Mouse (Mus musculus): ENCODE results near the gene Shank2. TPM values are rescaled to one million over a fixed set of nuclear protein-coding genes. Genes with fewer than 3 reads are reported as not detected.

The Shank2 gene
- total and polyA plus RNA-seq, 2 experiments from 2014 or later, result 9.3 to 32.6 TPM

- Histone ChIP-seq H3K4me3 (ENCODE audit: low read depth, low read length) (no peak overlapping the region), H3K4me1 (ENCODE audit: insufficient read depth, low read length) (no peaks in the 10 kb centered on the region), H3K9ac (replicated peaks; ENCODE audit: low read length, poor library complexity, severe bottlenecking) (no peak overlapping the region), H3K27me3 (ENCODE audit: insufficient read depth, low read length) (no peaks in the 10 kb centered on the region), H3K9me3 (ENCODE audit: low read length) (no peaks in the 10 kb centered on the region), H3K4me2 (ENCODE audit: low read depth, low read length, poor library complexity, severe bottlenecking) (no peak overlapping the region), H3K36me3 (ENCODE audit: insufficient read depth, low read length) (peaks cover 66% of the 10 kb centered on the region), H3K27ac (ENCODE audit: low read depth, low read length) (no peak overlapping the region)
- WGBS, result 99% methylated on average over 7 of the region's 7 CpGs
- ATAC-seq (ENCODE audit: low FRiP score), result no peak
- DNase-seq (ENCODE audit: low spot score), result no peak
- no peak for TF ChIP-seq CTCF (IDR thresholded peaks at IDR 0.05)
Measured at GRCm38 (mm10) chr7:144438811-144439210, 437.1 kb downstream of the Shank2 start.

GRCm38 (mm10) chr7:144441466-144441865, 439.7 kb downstream of the Shank2 start:
- no peak for ATAC-seq (ENCODE audit: low FRiP score)
- Histone ChIP-seq H3K9me3 (ENCODE audit: low read length) (no peaks in the 10 kb centered on the region), H3K4me2 (ENCODE audit: low read depth, low read length, poor library complexity, severe bottlenecking) (no peak overlapping the region), H3K9ac (replicated peaks; ENCODE audit: low read length, poor library complexity, severe bottlenecking) (no peak overlapping the region), H3K27ac (ENCODE audit: low read depth, low read length) (no peak overlapping the region), H3K4me1 (ENCODE audit: insufficient read depth, low read length) (no peaks in the 10 kb centered on the region), H3K4me3 (ENCODE audit: low read depth, low read length) (no peak overlapping the region), H3K27me3 (ENCODE audit: insufficient read depth, low read length) (no peaks in the 10 kb centered on the region), H3K36me3 (ENCODE audit: insufficient read depth, low read length) (peaks cover 82% of the 10 kb centered on the region)
- 96% methylated on average over 11 of the region's 11 CpGs for WGBS
- no peak for DNase-seq (ENCODE audit: low spot score)
- no peak for TF ChIP-seq CTCF (IDR thresholded peaks at IDR 0.05)

- Histone ChIP-seq H3K9me3 (ENCODE audit: low read length) (no peaks in the 10 kb centered on the region), H3K27me3 (ENCODE audit: insufficient read depth, low read length) (no peaks in the 10 kb centered on the region), H3K4me1 (ENCODE audit: insufficient read depth, low read length) (no peaks in the 10 kb centered on the region), H3K4me2 (ENCODE audit: low read depth, low read length, poor library complexity, severe bottlenecking) (no peak overlapping the region), H3K36me3 (ENCODE audit: insufficient read depth, low read length) (peaks cover 77% of the 10 kb centered on the region), H3K9ac (replicated peaks; ENCODE audit: low read length, poor library complexity, severe bottlenecking) (no peak overlapping the region), H3K27ac (ENCODE audit: low read depth, low read length) (no peak overlapping the region), H3K4me3 (ENCODE audit: low read depth, low read length) (no peak overlapping the region)
- TF ChIP-seq CTCF (IDR thresholded peaks at IDR 0.05), result no peak
- 91% methylated on average over 4 of the region's 4 CpGs for WGBS
- DNase-seq (ENCODE audit: low spot score), result no peak
- no peak for ATAC-seq (ENCODE audit: low FRiP score)
Measured at GRCm38 (mm10) chr7:144441976-144442375, 440.2 kb downstream of the Shank2 start.

- WGBS, result 93% methylated on average over 7 of the region's 7 CpGs
- Histone ChIP-seq H3K27ac (ENCODE audit: low read depth, low read length) (no peak overlapping the region), H3K9ac (replicated peaks; ENCODE audit: low read length, poor library complexity, severe bottlenecking) (no peak overlapping the region), H3K36me3 (ENCODE audit: insufficient read depth, low read length) (peaks cover 69% of the 10 kb centered on the region), H3K4me3 (ENCODE audit: low read depth, low read length) (no peak overlapping the region), H3K27me3 (ENCODE audit: insufficient read depth, low read length) (no peaks in the 10 kb centered on the region), H3K9me3 (ENCODE audit: low read length) (no peaks in the 10 kb centered on the region), H3K4me2 (ENCODE audit: low read depth, low read length, poor library complexity, severe bottlenecking) (no peak overlapping the region), H3K4me1 (ENCODE audit: insufficient read depth, low read length) (no peaks in the 10 kb centered on the region)
- no peak for TF ChIP-seq CTCF (IDR thresholded peaks at IDR 0.05)
- no peak for DNase-seq (ENCODE audit: low spot score)
- no peak for ATAC-seq (ENCODE audit: low FRiP score)
Measured at GRCm38 (mm10) chr7:144444788-144445187, 443.1 kb downstream of the Shank2 start.

GRCm38 (mm10) chr7:144447146-144447545, 445.4 kb downstream of the Shank2 start:
- H3K9me3 ChIP-seq (ENCODE audit: low read length), result no peaks in the 10 kb centered on the region
- no peak for ATAC-seq (ENCODE audit: low FRiP score)
- H3K4me2 ChIP-seq (ENCODE audit: low read depth, low read length, poor library complexity, severe bottlenecking), result no peak overlapping the region
- H3K36me3 ChIP-seq (ENCODE audit: insufficient read depth, low read length), result peaks cover 61% of the 10 kb centered on the region
- H3K4me3 ChIP-seq (ENCODE audit: low read depth, low read length), result no peak overlapping the region
- no peak overlapping the region for H3K27ac ChIP-seq (ENCODE audit: low read depth, low read length)
- TF ChIP-seq CTCF (IDR thresholded peaks at IDR 0.05), result no peak
- H3K27me3 ChIP-seq (ENCODE audit: insufficient read depth, low read length), result no peaks in the 10 kb centered on the region
- no peak overlapping the region for H3K9ac ChIP-seq (replicated peaks; ENCODE audit: low read length, poor library complexity, severe bottlenecking)
- WGBS, result 89% methylated on average over 3 of the region's 3 CpGs
- no peaks in the 10 kb centered on the region for H3K4me1 ChIP-seq (ENCODE audit: insufficient read depth, low read length)
- no peak for DNase-seq (ENCODE audit: low spot score)

GRCm38 (mm10) chr7:144448186-144448585, 446.5 kb downstream of the Shank2 start:
- H3K4me2 ChIP-seq (ENCODE audit: low read depth, low read length, poor library complexity, severe bottlenecking), result no peak overlapping the region
- TF ChIP-seq CTCF (IDR thresholded peaks at IDR 0.05), result no peak
- H3K27me3 ChIP-seq (ENCODE audit: insufficient read depth, low read length), result no peaks in the 10 kb centered on the region
- no peaks in the 10 kb centered on the region for H3K9me3 ChIP-seq (ENCODE audit: low read length)
- H3K36me3 ChIP-seq (ENCODE audit: insufficient read depth, low read length), result peaks cover 67% of the 10 kb centered on the region
- DNase-seq (ENCODE audit: low spot score), result no peak
- H3K9ac ChIP-seq (replicated peaks; ENCODE audit: low read length, poor library complexity, severe bottlenecking), result no peak overlapping the region
- H3K4me1 ChIP-seq (ENCODE audit: insufficient read depth, low read length), result no peaks in the 10 kb centered on the region
- H3K27ac ChIP-seq (ENCODE audit: low read depth, low read length), result no peak overlapping the region
- WGBS, result 97% methylated on average over 1 of the region's 1 CpGs
- H3K4me3 ChIP-seq (ENCODE audit: low read depth, low read length), result no peak overlapping the region
- ATAC-seq (ENCODE audit: low FRiP score), result no peak
